In genomic region chr4:136179998-136180397, GRCm38 (mm10) we compare ENCODE assay signal across 8 mouse cellular contexts. TPM values are rescaled to one million over a fixed set of nuclear protein-coding genes. Genes with fewer than 3 reads are reported as not detected.
DNase-seq lines count a peak whose midpoint lies in the region; ATAC-seq and TF ChIP-seq lines count a peak whose summit lies in the region.

No protein-coding gene starts in this region.

- H3K9me3 ChIP-seq in forebrain, embryonic 16.5 days (ENCODE audit: control insufficient read depth, low read length) = no peaks in the 10 kb centered on the region
- H3K9me3 ChIP-seq in neural tube, embryonic 15.5 days (replicated peaks) = no peaks in the 10 kb centered on the region

- H3K27me3 ChIP-seq in forebrain, embryonic 16.5 days (replicated peaks; ENCODE audit: control insufficient read depth, insufficient read depth, low read length) = no peaks in the 10 kb centered on the region
- no peaks in the 10 kb centered on the region for H3K27me3 ChIP-seq in neural tube, embryonic 15.5 days (replicated peaks)

- H3K9ac ChIP-seq in forebrain, embryonic 16.5 days (replicated peaks; ENCODE audit: low read depth, low read length) = peak overlapping the region; percentile 43
- peak overlapping the region; percentile 11; the same call in 1 of the 2 replicates for H3K9ac ChIP-seq in neural tube, embryonic 15.5 days (replicated peaks)

- H3K36me3 ChIP-seq in forebrain, embryonic 16.5 days (ENCODE audit: control insufficient read depth, insufficient read depth) = no peaks in the 10 kb centered on the region
- no peaks in the 10 kb centered on the region for H3K36me3 ChIP-seq in neural tube, embryonic 15.5 days

- whole genome bisulfite sequencing in forebrain, embryonic 16.5 days = 4% methylated on average over 15 of the region's 15 CpGs
- WGBS in lung, adult 2 months = 10% methylated on average over 15 of the region's 15 CpGs
- 4% methylated on average over 15 of the region's 15 CpGs for WGBS in neural tube, embryonic 15.5 days

- DNase-seq in ES-CJ7 (ENCODE audit: low read depth, low spot score) = peak; percentile 91
- peak; percentile 42 to 61 for DNase-seq in cerebellum, adult 18-20 months
- peak; percentile 60 for DNase-seq in heart, postnatal 25 days (ENCODE audit: low spot score)
- DNase-seq in layer of hippocampus, adult 18-20 months (ENCODE audit: low spot score in 2 of 2) = peak; percentile 56 to 84
- peak; percentile 91 for DNase-seq in lung, adult 2 months
- peak; percentile 95 for DNase-seq in testis, postnatal 10 days (ENCODE audit: low spot score)

- peaks cover 23% of the 10 kb centered on the region for H3K4me1 ChIP-seq in forebrain, embryonic 16.5 days (replicated peaks; ENCODE audit: control insufficient read depth, insufficient read depth, low read length)
- peaks cover 18% of the 10 kb centered on the region for H3K4me1 ChIP-seq in lung, adult 2 months (ENCODE audit: control insufficient read depth, insufficient read depth, low read length)
- H3K4me1 ChIP-seq in neural tube, embryonic 15.5 days = peaks cover 26% of the 10 kb centered on the region

- peak; percentile 83 for TF ChIP-seq CTCF in lung, adult 2 months (IDR thresholded peaks at IDR 0.05; ENCODE audit: insufficient read depth, low read length)

- H3K4me2 ChIP-seq in forebrain, embryonic 16.5 days (ENCODE audit: low read length) = peak overlapping the region; percentile 56
- H3K4me2 ChIP-seq in neural tube, embryonic 15.5 days = peak overlapping the region; percentile 60

- peak overlapping the region; percentile 35 for H3K4me3 ChIP-seq in forebrain, embryonic 16.5 days (replicated peaks; ENCODE audit: low read length)
- H3K4me3 ChIP-seq in lung, adult 2 months (replicated peaks; ENCODE audit: extremely low read depth, low read depth, low read length) = peak overlapping the region; percentile 43
- peak overlapping the region; percentile 34 for H3K4me3 ChIP-seq in neural tube, embryonic 15.5 days (replicated peaks)

- TF ChIP-seq POLR2A in lung, adult 2 months (IDR thresholded peaks at IDR 0.05; ENCODE audit: borderline replicate concordance, extremely low read depth, low read depth, low read length) = no peak

- intact Hi-C loops in heart, postnatal 25 days (cut with DNase I) = no loop called here

- H3K27ac ChIP-seq in forebrain, embryonic 16.5 days (ENCODE audit: low read length) = no peak overlapping the region
- no peak overlapping the region; the same call in 1 of the 2 replicates for H3K27ac ChIP-seq in neural tube, embryonic 15.5 days (replicated peaks)

- peak; percentile 36 for ATAC-seq in forebrain, embryonic 16.5 days
- ATAC-seq in neural tube, embryonic 15.5 days (ENCODE audit: low FRiP score) = peak; percentile 57; the same call in 1 of the 2 replicates

RNA-seq across cellular contexts. Expression of gene E2f2, which starts 7.8 kb away (rescaled TPM):
- 3.9 and 4.3 TPM in 2 replicates for polyA plus RNA-seq in forebrain, embryonic 16.5 days (2015; fragmentation: Nextera tagmentation; extraction: Ambion mirVana)
- 1 to 10 TPM; 1.9 to 4.3 TPM for total RNA-seq in heart, postnatal 25 days (2021)
- total RNA-seq in layer of hippocampus, adult 18-20 months (2021) = under 1 TPM; 0.36 to 0.84 TPM
- 8.9 and 11.2 TPM in 2 replicates for polyA plus RNA-seq in lung, adult 2 months (2012; rRNA removed)
- polyA plus RNA-seq in neural tube, embryonic 15.5 days (2015; fragmentation: Nextera tagmentation; extraction: Ambion mirVana) = 2.1 and 4.4 TPM in 2 replicates

RNA-seq across cellular contexts. Expression of gene Asap3, which starts 26.2 kb away (rescaled TPM):
- polyA plus RNA-seq in forebrain, embryonic 16.5 days (2015; fragmentation: Nextera tagmentation; extraction: Ambion mirVana) = 3.7 and 4.1 TPM in 2 replicates
- total RNA-seq in heart, postnatal 25 days (2021) = 10 to 100 TPM in 1 of 2 experiments, 1 to 10 TPM in 1; 8.7 to 11.8 TPM
- 1 to 10 TPM; 2.2 to 2.6 TPM for total RNA-seq in layer of hippocampus, adult 18-20 months (2021)
- polyA plus RNA-seq in lung, adult 2 months (2012; rRNA removed) = 8.7 and 9.3 TPM in 2 replicates
- polyA plus RNA-seq in neural tube, embryonic 15.5 days (2015; fragmentation: Nextera tagmentation; extraction: Ambion mirVana) = 6.6 and 6.7 TPM in 2 replicates

RNA-seq across cellular contexts. Expression of gene Id3, which starts 36.7 kb away (rescaled TPM):
- polyA plus RNA-seq in forebrain, embryonic 16.5 days (2015; fragmentation: Nextera tagmentation; extraction: Ambion mirVana) = 85.1 and 102 TPM in 2 replicates
- 10 to 100 TPM; 46.9 to 70.1 TPM for total RNA-seq in heart, postnatal 25 days (2021)
- total RNA-seq in layer of hippocampus, adult 18-20 months (2021) = 10 to 100 TPM; 30.0 to 35.1 TPM
- 390 and 505 TPM in 2 replicates for polyA plus RNA-seq in lung, adult 2 months (2012; rRNA removed)
- polyA plus RNA-seq in neural tube, embryonic 15.5 days (2015; fragmentation: Nextera tagmentation; extraction: Ambion mirVana) = 227 TPM in 2 replicates
